Mouse (Mus musculus): ENCODE measurements at regions not wholly inside any gene's neighbourhood (a gene's known extent, or its start where the extent isn't known, plus 50 kb on each side); places are given as distances from the start of the nearest gene placed in this dataset.
"Not testable (repeated sequence)": the region's sequence is repeated elsewhere in the genome, so short reads cannot be mapped to it uniquely, and the experiment has no call there.

- DNase-seq = no peak
Measured at GRCm38 (mm10) chr17:4576883-4577282, 417.2 kb upstream of the Arid1b start.

- DNase-seq = no peak
Measured at GRCm38 (mm10) chr17:4581851-4582250, 412.3 kb upstream of the Arid1b start.

GRCm38 (mm10) chr17:4610481-4610880 is 383.7 kb upstream of the Arid1b start:
- peak; percentile 7 to 13 for DNase-seq

DNA sequence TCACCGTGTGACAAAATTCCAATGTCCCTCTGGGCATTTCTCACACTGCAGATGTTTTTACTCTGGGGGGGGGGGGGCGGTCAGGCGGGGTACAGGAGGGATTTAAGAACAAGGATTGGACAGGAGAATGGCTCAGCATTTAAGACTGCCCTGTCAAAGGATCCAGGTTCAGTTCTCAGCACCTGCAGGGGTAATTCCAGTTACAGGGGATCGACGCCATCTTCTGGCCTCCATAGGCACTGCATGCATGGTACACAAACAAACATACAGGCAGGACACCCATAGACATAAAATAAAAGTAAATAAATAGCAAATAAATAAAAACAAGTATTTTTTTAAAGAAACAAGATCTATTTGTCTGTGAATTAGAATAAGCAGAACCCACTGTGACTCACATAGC is 383.1 kb upstream of the Arid1b start:
- no peak for DNase-seq

GRCm38 (mm10) chr17:4611711-4612110 is 382.4 kb upstream of the Arid1b start:
- DNase-seq = no peak

DNA sequence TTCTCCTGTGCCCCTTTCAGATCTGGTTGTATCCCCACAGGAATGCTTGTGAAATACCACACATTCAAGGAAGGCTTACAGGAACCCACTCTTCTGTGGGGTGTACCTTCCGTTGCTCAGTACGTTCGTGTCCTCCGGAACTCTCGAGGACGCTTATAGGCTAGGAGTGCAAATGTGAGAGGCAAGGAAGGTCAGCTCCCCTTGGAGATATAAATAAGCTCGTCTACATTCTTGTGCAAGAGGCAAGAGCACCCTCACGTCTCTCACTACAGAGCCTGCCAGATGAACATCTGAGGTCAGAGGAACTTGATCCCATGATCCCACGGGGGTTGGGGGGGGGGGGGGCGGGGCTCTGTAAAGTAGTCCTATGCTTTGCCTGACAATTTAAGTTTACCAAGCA is 382.0 kb upstream of the Arid1b start:
- DNase-seq = peak in 1 of 2 experiments; percentile 5

- no peak for DNase-seq
Measured at GRCm38 (mm10) chr17:4612741-4613140, 381.4 kb upstream of the Arid1b start.

- DNase-seq = no peak
Measured at GRCm38 (mm10) chr17:4620361-4620760, 373.8 kb upstream of the Arid1b start.

DNA sequence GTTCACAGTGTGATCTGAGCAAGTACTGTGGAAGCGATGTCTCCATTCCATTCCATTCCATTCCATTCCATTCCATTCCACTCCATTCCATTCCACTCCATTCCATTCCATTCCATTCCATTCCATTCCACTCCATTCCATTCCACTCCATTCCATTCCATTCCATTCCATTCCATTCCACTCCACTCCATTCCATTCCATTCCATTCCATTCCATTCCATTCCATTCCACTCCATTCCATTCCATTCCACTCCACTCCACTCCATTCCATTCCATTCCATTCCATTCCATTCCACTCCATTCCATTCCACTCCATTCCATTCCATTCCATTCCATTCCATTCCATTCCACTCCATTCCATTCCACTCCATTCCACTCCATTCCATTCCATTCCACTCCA is 368.0 kb upstream of the Arid1b start:
- DNase-seq = not testable (repeated sequence)

DNA sequence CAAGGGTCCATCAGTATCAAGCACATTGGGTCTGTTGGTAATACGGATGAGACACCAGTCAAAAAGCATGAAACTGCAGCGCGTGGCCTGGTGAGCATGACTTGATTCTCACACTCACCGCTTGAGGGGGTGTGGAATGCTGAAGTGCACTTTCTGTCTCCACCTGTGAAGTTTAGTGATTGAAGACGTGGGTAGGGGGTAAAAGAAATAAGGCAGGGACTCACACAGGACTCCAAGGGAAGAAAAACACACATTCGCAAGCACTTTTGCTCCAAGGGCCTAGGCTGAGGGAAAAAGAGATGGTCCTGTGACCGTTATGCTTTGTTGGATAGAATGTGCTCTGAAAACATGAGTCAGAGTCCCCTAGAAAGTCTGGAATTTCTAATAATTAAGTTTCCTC is 366.6 kb upstream of the Arid1b start:
- DNase-seq = no peak

DNA sequence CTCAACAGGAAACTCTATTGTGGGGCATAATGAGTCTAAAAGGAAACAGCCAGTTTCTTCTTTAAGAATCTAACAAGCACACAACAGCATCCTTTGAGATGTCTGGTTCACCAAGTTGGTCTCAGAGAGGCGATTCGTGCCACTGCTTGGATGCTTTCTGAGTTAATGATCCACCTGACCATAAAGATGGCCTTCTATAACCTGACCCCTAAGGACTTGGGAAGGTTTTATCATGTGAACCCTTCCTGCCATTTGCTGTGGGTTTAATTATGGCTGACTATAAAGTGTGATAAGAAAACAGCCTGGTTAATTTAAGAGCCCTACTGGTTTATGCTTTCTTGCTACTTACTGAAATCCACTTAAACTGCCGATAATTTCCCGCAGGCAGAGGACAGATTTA is 363.0 kb upstream of the Arid1b start:
- DNase-seq = no peak

DNA sequence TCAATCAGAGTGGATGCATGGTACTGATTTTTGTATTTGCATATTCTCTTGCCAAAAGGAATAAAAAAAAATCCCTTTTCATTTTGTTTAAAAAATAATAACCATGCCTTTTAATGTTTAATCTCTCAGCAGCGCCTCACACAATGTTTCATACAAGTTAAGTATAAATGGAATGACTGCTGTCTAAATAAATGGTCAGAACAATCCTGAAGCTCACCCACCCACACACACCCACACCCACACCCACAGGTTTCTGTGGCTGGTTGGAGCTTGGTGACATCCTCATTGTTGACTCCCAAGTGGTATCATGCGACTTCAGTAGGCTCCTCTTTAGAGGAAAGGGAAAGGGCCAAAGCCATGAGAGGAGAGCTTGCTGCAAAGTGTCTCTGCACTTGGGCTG is 361.6 kb upstream of the Arid1b start:
- no peak for DNase-seq

- no peak for DNase-seq
Measured at GRCm38 (mm10) chr17:4633771-4634170, 360.4 kb upstream of the Arid1b start.

DNA sequence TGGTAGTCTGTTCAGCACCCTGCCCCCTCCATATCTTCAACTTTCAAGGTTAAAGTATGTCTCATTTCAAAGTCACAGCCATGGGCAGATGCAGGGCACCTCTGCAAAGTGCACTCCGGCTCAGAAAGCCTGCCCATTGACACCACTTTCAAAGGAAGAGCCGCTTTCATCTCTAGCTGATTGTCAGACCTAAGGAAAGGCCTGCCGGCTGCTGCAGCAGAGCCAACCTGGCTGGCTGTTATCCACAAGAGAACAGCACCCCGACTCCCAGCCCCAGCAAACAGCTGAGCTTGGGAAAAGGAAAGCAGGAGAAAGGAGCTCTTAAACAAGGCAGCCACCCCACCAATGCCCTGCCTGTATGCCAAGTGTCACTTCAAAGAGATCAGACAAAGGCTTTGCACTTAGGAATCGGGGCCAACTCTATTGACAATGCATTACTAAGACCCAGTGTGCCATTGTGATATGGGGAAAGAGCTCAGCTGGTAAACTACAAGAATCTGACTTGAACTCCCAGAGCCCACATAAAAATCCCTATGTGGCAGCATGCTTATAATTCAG is 357.3 kb upstream of the Arid1b start:
- DNase-seq = no peak

GRCm38 (mm10) chr17:4639531-4639930 is 354.6 kb upstream of the Arid1b start:
- DNase-seq = no peak

DNA sequence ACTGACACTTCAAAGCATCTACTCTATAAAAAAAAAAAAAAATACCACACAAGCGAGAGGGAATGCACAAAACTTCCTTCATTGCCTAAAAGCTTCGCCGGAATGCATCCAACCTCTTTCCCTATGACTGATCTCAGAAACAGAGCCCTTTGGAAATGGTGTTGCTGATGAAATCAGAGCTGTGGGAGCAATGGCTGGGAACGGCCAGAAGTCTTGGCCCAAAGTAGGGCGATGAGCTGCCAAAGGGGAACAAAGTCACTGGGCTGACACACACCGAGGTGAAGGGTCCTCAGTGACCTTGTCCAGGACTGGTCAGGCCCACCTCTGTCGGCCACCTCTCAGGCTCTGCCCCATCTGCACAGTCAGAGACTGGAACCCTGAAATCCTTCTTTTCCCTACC is 353.6 kb upstream of the Arid1b start:
- DNase-seq = peak; percentile 41 to 46

DNA sequence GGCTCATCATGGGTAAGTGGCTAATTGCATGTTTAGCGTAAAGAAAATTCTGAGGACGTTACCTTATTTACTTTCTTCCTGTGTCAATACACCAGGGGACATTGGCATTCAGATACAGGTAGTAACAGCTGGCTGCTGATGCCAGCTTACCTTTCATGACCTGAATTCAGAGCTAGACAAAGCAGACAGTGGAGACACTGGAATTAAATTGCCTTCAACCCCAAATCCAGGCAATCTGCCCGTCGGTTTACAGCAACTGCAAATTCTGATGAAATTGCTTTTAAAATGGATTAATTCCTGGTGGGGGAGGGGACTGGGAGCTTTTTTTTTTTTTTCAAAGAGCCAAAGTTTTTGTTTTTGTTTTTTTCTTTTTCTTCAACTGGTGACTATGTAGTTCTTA is 353.0 kb upstream of the Arid1b start:
- peak in 1 of 2 experiments; percentile 6 for DNase-seq

- no peak for DNase-seq
Measured at GRCm38 (mm10) chr17:4642046-4642445, 352.1 kb upstream of the Arid1b start.

DNA sequence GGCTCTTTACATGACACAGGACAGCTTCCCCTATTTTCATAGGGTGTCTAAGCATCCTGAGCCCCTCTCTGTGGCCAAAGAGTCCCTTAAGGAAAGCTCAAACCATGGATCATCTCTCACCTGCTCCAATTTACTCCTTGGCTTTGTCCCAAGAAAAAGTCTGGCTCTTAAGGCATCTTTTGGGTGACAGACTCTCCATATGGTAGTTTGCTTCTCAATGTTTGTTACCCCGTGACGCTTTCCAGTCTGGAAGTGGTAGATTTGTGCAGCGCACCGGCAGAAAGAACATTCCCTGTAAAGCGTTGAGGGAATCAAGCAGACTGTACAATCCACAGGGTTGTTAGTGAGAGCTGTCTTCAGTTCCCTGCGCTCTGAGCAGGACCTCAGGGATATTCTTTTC is 350.8 kb upstream of the Arid1b start:
- DNase-seq = no peak

- no peak for DNase-seq
Measured at GRCm38 (mm10) chr17:4648603-4649002, 345.5 kb upstream of the Arid1b start.

- DNase-seq = no peak
Measured at GRCm38 (mm10) chr17:4654221-4654620, 339.9 kb upstream of the Arid1b start.

DNA sequence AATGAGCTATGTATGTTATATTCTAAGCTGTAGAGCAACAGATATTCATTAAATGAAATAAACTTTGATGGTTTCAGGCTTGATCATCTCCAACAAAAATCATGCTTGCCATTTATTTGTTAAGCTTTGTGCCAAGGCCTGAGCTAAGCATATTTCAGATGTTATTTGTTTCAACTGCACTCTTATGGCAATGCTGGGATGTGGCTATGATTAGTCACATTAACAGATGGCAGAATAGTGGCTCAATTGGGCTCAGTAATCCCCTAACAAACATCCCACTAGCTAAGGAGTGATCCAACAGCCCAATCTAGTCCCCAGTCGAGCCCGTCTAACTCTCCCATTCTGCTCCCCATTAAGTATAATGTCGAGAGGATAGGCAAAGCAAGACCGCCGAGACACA is 332.1 kb upstream of the Arid1b start:
- DNase-seq = no peak

- DNase-seq = no peak
Measured at GRCm38 (mm10) chr17:4668511-4668910, 325.6 kb upstream of the Arid1b start.

- no peak for DNase-seq
Measured at GRCm38 (mm10) chr17:4673271-4673670, 320.9 kb upstream of the Arid1b start.

DNA sequence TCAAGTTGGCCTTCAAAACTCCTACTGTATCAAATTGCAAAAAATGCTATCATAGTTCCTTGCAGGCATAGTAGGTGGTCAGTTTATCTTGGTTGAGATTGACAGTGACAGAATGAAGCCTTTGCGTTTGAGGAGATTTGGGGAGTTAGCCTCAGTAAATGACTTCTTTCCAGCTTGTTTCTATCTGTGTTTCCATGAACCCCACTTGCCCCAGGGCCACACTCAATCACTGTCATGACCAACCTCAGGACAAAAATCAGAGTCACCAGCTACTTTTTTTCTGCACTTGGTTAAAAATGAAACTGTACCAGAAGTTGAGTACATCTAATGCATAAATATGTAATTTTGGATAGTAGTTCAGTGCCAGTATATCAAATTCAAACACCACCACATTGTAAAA is 287.7 kb upstream of the Arid1b start:
- DNase-seq = no peak

- DNase-seq = no peak
Measured at GRCm38 (mm10) chr17:4721061-4721460, 273.1 kb upstream of the Arid1b start.

Measured in lung, adult 18-20 months (tissue).